Mouse (Mus musculus): ENCODE data around the gene Cyp2s1. TPM values are rescaled to one million over a fixed set of nuclear protein-coding genes. Genes with fewer than 3 reads are reported as not detected.

The Cyp2s1 gene
- polyA plus RNA-seq, 1 experiment, result not detected

GRCm38 (mm10) chr7:25761354-25761753 is 55.4 kb downstream of the Cyp2s1 start:
- no peak for TF ChIP-seq GATA1 (IDR thresholded peaks at IDR 0.05; ENCODE audit: borderline replicate concordance, low read length)
- H3K27me3 ChIP-seq (replicated peaks), result peaks cover 16% of the 10 kb centered on the region

GRCm38 (mm10) chr7:25756011-25756410 is 60.7 kb downstream of the Cyp2s1 start:
- TF ChIP-seq GATA1 (IDR thresholded peaks at IDR 0.05; ENCODE audit: borderline replicate concordance, low read length) (no peak), FLI1 (IDR thresholded peaks at IDR 0.05; ENCODE audit: low read length) (no peak)
- peaks cover 18% of the 10 kb centered on the region for H3K36me3 ChIP-seq (replicated peaks; ENCODE audit: low read length)
- no peaks in the 10 kb centered on the region for H3K9me3 ChIP-seq
- peaks cover 45% of the 10 kb centered on the region for H3K4me1 ChIP-seq
- H3K27me3 ChIP-seq (replicated peaks), result peaks cover 14% of the 10 kb centered on the region
- H3K4me3 ChIP-seq (replicated peaks), result peak overlapping the region; percentile 93

More at GRCm38 (mm10) chr7:25761354-25761753, 55.4 kb downstream of the Cyp2s1 start:
- no peaks in the 10 kb centered on the region for H3K9me3 ChIP-seq
- H3K4me3 ChIP-seq (replicated peaks), result no peak overlapping the region
- peaks cover 48% of the 10 kb centered on the region for H3K4me1 ChIP-seq
- H3K36me3 ChIP-seq (replicated peaks; ENCODE audit: low read length), result no peaks in the 10 kb centered on the region

GRCm38 (mm10) chr7:25755468-25755833 is 61.3 kb downstream of the Cyp2s1 start:
- peaks cover 11% of the 10 kb centered on the region for H3K27me3 ChIP-seq (replicated peaks)
- peak overlapping the region; percentile 93 for H3K4me3 ChIP-seq (replicated peaks)
- H3K9me3 ChIP-seq, result no peaks in the 10 kb centered on the region
- H3K36me3 ChIP-seq (replicated peaks; ENCODE audit: low read length), result peaks cover 24% of the 10 kb centered on the region
- H3K4me1 ChIP-seq, result peaks cover 46% of the 10 kb centered on the region
- TF ChIP-seq GATA1 (IDR thresholded peaks at IDR 0.05; ENCODE audit: borderline replicate concordance, low read length), result no peak
- TF ChIP-seq FLI1 (IDR thresholded peaks at IDR 0.05; ENCODE audit: low read length), result no peak

GRCm38 (mm10) chr7:25754738-25755467 is 61.8 kb downstream of the Cyp2s1 start, which contains the start of gene Hnrnpul1:
Gene Hnrnpul1 (minus strand): TSS chr7:25754757.
- TF ChIP-seq FLI1 (IDR thresholded peaks at IDR 0.05; ENCODE audit: low read length) (peak; percentile 66), GATA1 (IDR thresholded peaks at IDR 0.05; ENCODE audit: borderline replicate concordance, low read length) (no peak)
- Histone ChIP-seq H3K9me3 (no peaks in the 10 kb centered on the region), H3K27me3 (replicated peaks) (peaks cover 11% of the 10 kb centered on the region), H3K36me3 (replicated peaks; ENCODE audit: low read length) (peaks cover 29% of the 10 kb centered on the region), H3K4me3 (replicated peaks) (peak within 1 kb of the TSS; percentile 93), H3K4me1 (peaks cover 45% of the 10 kb centered on the region)

- Histone ChIP-seq H3K27me3 (replicated peaks) (peaks cover 11% of the 10 kb centered on the region), H3K36me3 (replicated peaks; ENCODE audit: low read length) (peaks cover 35% of the 10 kb centered on the region), H3K9me3 (no peaks in the 10 kb centered on the region), H3K4me1 (peaks cover 46% of the 10 kb centered on the region), H3K4me3 (replicated peaks) (peak overlapping the region; percentile 93)
- TF ChIP-seq FLI1 (IDR thresholded peaks at IDR 0.05; ENCODE audit: low read length) (no peak), GATA1 (IDR thresholded peaks at IDR 0.05; ENCODE audit: borderline replicate concordance, low read length) (no peak)
Observed at GRCm38 (mm10) chr7:25754439-25754737, 62.3 kb downstream of the Cyp2s1 start.

GRCm38 (mm10) chr7:25753643-25754438 is 62.9 kb downstream of the Cyp2s1 start:
- no peaks in the 10 kb centered on the region for H3K9me3 ChIP-seq
- peaks cover 52% of the 10 kb centered on the region for H3K4me1 ChIP-seq
- TF ChIP-seq GATA1 (IDR thresholded peaks at IDR 0.05; ENCODE audit: borderline replicate concordance, low read length) (no peak), FLI1 (IDR thresholded peaks at IDR 0.05; ENCODE audit: low read length) (no peak)
- H3K36me3 ChIP-seq (replicated peaks; ENCODE audit: low read length), result peaks cover 40% of the 10 kb centered on the region
- peak overlapping the region; percentile 93 for H3K4me3 ChIP-seq (replicated peaks)
- H3K27me3 ChIP-seq (replicated peaks), result peaks cover 7% of the 10 kb centered on the region

- H3K36me3 ChIP-seq (replicated peaks; ENCODE audit: low read length), result peaks cover 48% of the 10 kb centered on the region
- H3K4me1 ChIP-seq, result peaks cover 59% of the 10 kb centered on the region
- H3K9me3 ChIP-seq, result no peaks in the 10 kb centered on the region
- peaks cover 3% of the 10 kb centered on the region for H3K27me3 ChIP-seq (replicated peaks)
- peak overlapping the region; percentile 93 for H3K4me3 ChIP-seq (replicated peaks)
- TF ChIP-seq FLI1 (IDR thresholded peaks at IDR 0.05; ENCODE audit: low read length) (no peak), GATA1 (IDR thresholded peaks at IDR 0.05; ENCODE audit: borderline replicate concordance, low read length) (no peak)
Observed at GRCm38 (mm10) chr7:25753076-25753475, 63.6 kb downstream of the Cyp2s1 start.

Other genes with a start within 250 kb of the Cyp2s1 start
- not detected in 2 replicates for gene Erich4, start 201.0 kb downstream of the Cyp2s1 start, polyA plus RNA-seq (2012; ENCODE audit: insufficient read depth, low replicate concordance)
- 18.7 and 29.5 TPM in 2 replicates for gene Dmac2, start 197.5 kb downstream of the Cyp2s1 start, polyA plus RNA-seq (2012; ENCODE audit: insufficient read depth, low replicate concordance)
- gene B3gnt8, start 190.3 kb downstream of the Cyp2s1 start, polyA plus RNA-seq (2012; ENCODE audit: insufficient read depth, low replicate concordance), result 12.5 TPM in 1 of 2 replicates, not detected in the other
- gene Bckdha, start 157.9 kb downstream of the Cyp2s1 start, polyA plus RNA-seq (2012; ENCODE audit: insufficient read depth, low replicate concordance), result 31.9 and 39.7 TPM in 2 replicates
- 233 and 501 TPM in 2 replicates for gene Exosc5, start 157.7 kb downstream of the Cyp2s1 start, polyA plus RNA-seq (2012; ENCODE audit: insufficient read depth, low replicate concordance)
- 4.3 and 4.7 TPM in 2 replicates for gene Tmem91, start 141.7 kb downstream of the Cyp2s1 start, polyA plus RNA-seq (2012; ENCODE audit: insufficient read depth, low replicate concordance)
- 89.8 and 105 TPM in 2 replicates for gene B9d2, start 136.1 kb downstream of the Cyp2s1 start, polyA plus RNA-seq (2012; ENCODE audit: insufficient read depth, low replicate concordance)
- 4,315 and 7,169 TPM in 2 replicates for gene Tgfb1, start 129.9 kb downstream of the Cyp2s1 start, polyA plus RNA-seq (2012; ENCODE audit: insufficient read depth, low replicate concordance)
- gene Ccdc97, start 97.8 kb downstream of the Cyp2s1 start, polyA plus RNA-seq (2012; ENCODE audit: insufficient read depth, low replicate concordance), result 30.5 and 39.5 TPM in 2 replicates
- gene Hnrnpul1, start 62.2 kb downstream of the Cyp2s1 start, polyA plus RNA-seq (2012; ENCODE audit: insufficient read depth, low replicate concordance), result 168 and 350 TPM in 2 replicates
- gene Axl, start 28.2 kb downstream of the Cyp2s1 start, polyA plus RNA-seq (2012; ENCODE audit: insufficient read depth, low replicate concordance), result 7.4 and 18.0 TPM in 2 replicates
- gene Cyp2b10, start 80.7 kb upstream of the Cyp2s1 start, polyA plus RNA-seq (2012; ENCODE audit: insufficient read depth, low replicate concordance), result 2.3 TPM in 1 of 2 replicates, not detected in the other
- not detected in 2 replicates for gene Cyp2b13, start 244.6 kb upstream of the Cyp2s1 start, polyA plus RNA-seq (2012; ENCODE audit: insufficient read depth, low replicate concordance)